Mouse (Mus musculus) small intestine, adult 2 months (tissue): ENCODE data around the gene Itga9.

Experiments used
- CTCF ChIP-seq: fragments of 200-500 bp; IDR thresholded peaks from 2 replicates; pipeline ENCODE4 v1.5.1; 2012; ENCODE audit warnings: low read depth, mild to moderate bottlenecking, control low read depth, inconsistent platforms, low read length, moderate library complexity, mixed read lengths; ENCODE audit not compliant: insufficient replicate concordance, insufficient read length; ENCODE audit errors: extremely low read depth
- POLR2A ChIP-seq: fragments of 200-500 bp; IDR thresholded peaks from 2 replicates; pipeline ENCODE4 v1.6.1; 2012; ENCODE audit warnings: low read depth, mild to moderate bottlenecking, control low read depth, inconsistent platforms, low read length, moderate library complexity

DNA sequence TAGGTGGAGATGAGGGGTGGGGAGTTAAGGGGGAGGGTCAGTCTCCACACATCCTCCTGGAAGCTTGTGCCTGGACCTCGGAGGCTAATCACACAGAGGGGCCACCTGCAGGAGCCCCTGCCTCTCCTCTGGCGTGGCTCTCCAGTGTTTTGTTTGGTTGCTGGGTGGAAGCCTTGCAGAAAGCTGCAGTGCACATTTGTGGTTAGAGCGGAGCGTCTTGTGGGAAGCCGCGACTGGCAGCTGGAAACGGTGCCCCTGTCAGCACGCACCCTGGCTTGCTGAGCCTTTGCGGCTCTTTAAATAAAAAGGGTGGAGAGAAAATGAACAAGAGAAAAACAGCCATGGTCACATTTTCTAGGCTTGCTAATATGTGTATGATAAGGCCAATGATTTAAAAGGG, 70.9 kb downstream of the Itga9 start:
- TF ChIP-seq POLR2A, result no peak
- no peak for TF ChIP-seq CTCF
